Mouse (Mus musculus) hindbrain, postnatal 0 days (tissue): ENCODE results near the gene Tbc1d14. TPM values are rescaled to one million over a fixed set of nuclear protein-coding genes. Genes with fewer than 3 reads are reported as not detected.
A peak's percentile ranks its signal among the peaks of the same experiment; 100 is the strongest.

Experiments used
- ATAC-seq: fragments of 200-750 bp; cut with Nextera tagmentation; 2 replicates; pipeline ENCODE4 v1.8.0; 2017; ENCODE audit warnings: mild to moderate bottlenecking, moderate TSS enrichment, moderate library complexity
- DNase-seq: peaks from one replicate; pipeline ENCODE4 v3.0.0-alpha.2; 2015; ENCODE audit warnings: low spot score
- H3K27ac ChIP-seq: fragments of 300-500 bp; sonication (generic); 2 replicates; pipeline ENCODE4 v1.5.1; 2014; ENCODE audit warnings: mild to moderate bottlenecking
- H3K27me3 ChIP-seq: fragments of 300-500 bp; sonication (generic); 2 replicates; pipeline ENCODE4 v1.6.1; 2014; ENCODE audit warnings: low read length, mixed read lengths; ENCODE audit not compliant: insufficient read depth
- H3K36me3 ChIP-seq: fragments of 300-500 bp; sonication (generic); 2 replicates; pipeline ENCODE4 v1.6.1; 2014; ENCODE audit warnings: low read length, mixed read lengths; ENCODE audit not compliant: insufficient read depth
- H3K4me1 ChIP-seq: fragments of 300-500 bp; sonication (generic); 2 replicates; pipeline ENCODE4 v1.6.1; 2014; ENCODE audit warnings: antibody characterized with exemption, low read length, mixed read lengths; ENCODE audit not compliant: insufficient read depth
- H3K4me2 ChIP-seq: fragments of 300-500 bp; sonication (generic); 2 replicates; pipeline ENCODE4 v1.6.1; 2014; ENCODE audit warnings: low read depth, mild to moderate bottlenecking, low read length, moderate library complexity, mixed read lengths
- H3K4me3 ChIP-seq: fragments of 300-500 bp; sonication (generic); 2 replicates; pipeline ENCODE4 v1.5.1; 2014; ENCODE audit warnings: low read length
- H3K9ac ChIP-seq: fragments of 300-500 bp; sonication (generic); replicated peaks from 2 replicates; pipeline ENCODE4 v1.6.1; 2014; ENCODE audit warnings: mild to moderate bottlenecking, low read length, moderate library complexity, mixed read lengths
- H3K9me3 ChIP-seq: fragments of 300-500 bp; sonication (generic); 2 replicates; pipeline ENCODE4 v1.6.1; 2016; ENCODE audit warnings: low read length, mixed read lengths
- CTCF ChIP-seq: IDR thresholded peaks from 2 replicates; pipeline ENCODE4 v1.5.1; 2016; ENCODE audit warnings: antibody characterized with exemption, control low read depth, low read depth
- WGBS: fragments of 180-500 bp; shearing (Covaris S2); extraction: QIAGEN DNeasy Blood & Tissue Kit; methylation state at CpG from one replicate; pipeline ENCODE4 v1.1.7; 2014; 5-methylcytosine and 5-hydroxymethylcytosine counted together
- polyA plus RNA-seq: library from polyadenylated mRNA; unstranded; fragments of >200 nt; fragmentation: Nextera tagmentation; extraction: Ambion mirVana; gene quantifications from 2 replicates; pipeline ENCODE4 v1.2.1, GENCODE M21; 2015
- total RNA-seq: library from RNA; depleted of rRNA; stranded (reverse); fragments of >200 nt; gene quantifications from 2 replicates; pipeline ENCODE4 v1.2.3, GENCODE M21; 2014

Tbc1d14 gene
- total and polyA plus RNA-seq, 2 experiments from 2014 or later, result 22.9 to 46.4 TPM

DNA sequence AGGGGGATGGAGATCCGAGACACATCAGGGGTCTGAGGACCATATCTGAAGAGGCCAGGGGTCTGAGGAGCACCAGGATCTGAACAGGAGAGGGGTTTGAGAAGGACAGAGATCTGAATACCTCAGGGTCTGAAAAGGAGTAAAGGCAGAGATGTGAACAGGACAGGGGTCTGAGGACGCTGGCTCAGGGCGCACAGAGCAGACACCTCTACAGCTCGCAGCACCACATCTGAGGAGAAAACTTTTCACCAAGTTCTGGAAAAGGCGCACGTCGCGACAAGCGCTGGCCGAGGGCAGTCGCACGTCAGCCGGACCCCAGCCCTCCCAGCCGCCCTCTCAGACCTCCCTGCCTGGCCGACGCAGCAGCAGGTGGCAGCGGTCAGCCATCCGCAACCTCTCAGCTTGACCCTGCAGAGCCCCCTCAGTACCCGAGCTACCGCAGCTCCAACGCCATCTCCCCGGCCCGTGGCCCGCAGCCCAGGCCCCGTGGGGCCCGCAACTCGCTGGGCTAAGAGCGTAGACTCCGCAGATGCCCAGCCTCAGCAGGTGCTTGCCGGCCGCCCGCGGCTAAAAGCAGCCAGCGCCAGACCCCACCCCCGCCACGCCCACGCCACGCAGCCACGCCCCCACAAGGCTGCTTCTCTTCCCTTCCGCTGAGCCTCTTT lies 11.7 kb downstream of the Tbc1d14 start:
- Histone ChIP-seq H3K4me3 (peak overlapping the region; percentile 78), H3K4me2 (peak overlapping the region; percentile 89), H3K4me1 (peaks cover 8% of the 10 kb centered on the region; the same call in 1 of the 2 replicates), H3K27me3 (no peaks in the 10 kb centered on the region), H3K27ac (peak overlapping the region; percentile 92; the same call in 1 of the 2 replicates), H3K36me3 (no peaks in the 10 kb centered on the region), H3K9ac (peak overlapping the region; percentile 75), H3K9me3 (no peaks in the 10 kb centered on the region)
- ATAC-seq, result no peak; the same call in 1 of the 2 replicates
- under 1% methylated on average over 40 of the region's 40 CpGs for WGBS
- no peak for TF ChIP-seq CTCF
- no peak for DNase-seq

DNA sequence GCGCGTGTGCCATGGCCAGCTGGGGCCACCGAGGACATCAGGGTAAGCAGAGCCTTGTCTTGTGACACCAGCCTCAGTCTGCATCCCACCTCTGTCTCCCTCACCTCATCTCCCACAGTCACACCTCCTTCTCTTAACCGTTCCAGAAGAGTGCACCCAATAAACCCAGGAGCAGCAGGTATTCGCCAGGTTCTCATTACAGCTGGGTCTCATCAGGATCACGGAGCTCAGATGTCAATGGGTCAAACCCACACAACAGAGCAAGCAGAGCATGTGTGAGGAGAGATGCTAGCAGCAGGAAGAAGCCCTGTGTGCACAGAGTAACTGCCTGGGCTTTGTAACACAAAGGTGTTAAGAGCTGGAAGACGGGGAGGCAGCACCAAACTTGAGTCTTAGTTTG lies 13.1 kb downstream of the Tbc1d14 start:
- ATAC-seq, result no peak
- H3K27ac ChIP-seq, result no peak overlapping the region
- no peaks in the 10 kb centered on the region for H3K9me3 ChIP-seq
- TF ChIP-seq CTCF, result no peak
- DNase-seq, result no peak
- H3K4me1 ChIP-seq, result peaks cover 8% of the 10 kb centered on the region; the same call in 1 of the 2 replicates
- WGBS, result 88% methylated on average over 7 of the region's 7 CpGs
- no peak overlapping the region for H3K4me3 ChIP-seq
- no peak overlapping the region for H3K4me2 ChIP-seq
- no peaks in the 10 kb centered on the region for H3K36me3 ChIP-seq
- H3K9ac ChIP-seq, result no peak overlapping the region
- H3K27me3 ChIP-seq, result no peaks in the 10 kb centered on the region

DNA sequence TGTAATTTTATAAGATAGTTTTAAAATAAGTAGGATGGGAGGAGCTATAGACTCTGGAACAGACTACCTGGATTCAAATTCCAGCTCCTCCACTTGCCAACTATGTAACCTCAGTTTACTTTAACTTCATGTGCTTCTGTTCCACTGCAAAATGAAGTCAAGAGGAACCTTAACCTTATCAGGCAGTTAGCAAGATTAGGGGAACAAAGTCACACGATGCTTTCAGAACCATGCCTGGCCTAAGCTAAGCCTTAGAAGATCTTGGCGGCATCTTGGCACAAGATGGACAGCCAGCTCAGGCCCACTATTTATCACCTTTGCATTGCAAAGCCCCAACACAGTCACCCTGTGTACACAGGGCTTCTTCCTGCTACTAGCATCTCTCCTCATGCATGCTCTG lies 14.1 kb downstream of the Tbc1d14 start:
- 81% methylated on average over 2 of the region's 2 CpGs for WGBS
- no peaks in the 10 kb centered on the region for H3K9me3 ChIP-seq
- H3K4me2 ChIP-seq, result no peak overlapping the region
- no peaks in the 10 kb centered on the region for H3K27me3 ChIP-seq
- ATAC-seq (no peak), DNase-seq (no peak)
- H3K4me1 ChIP-seq, result peaks cover 8% of the 10 kb centered on the region; the same call in 1 of the 2 replicates
- no peak overlapping the region for H3K27ac ChIP-seq
- H3K36me3 ChIP-seq, result no peaks in the 10 kb centered on the region
- H3K4me3 ChIP-seq, result no peak overlapping the region
- no peak for TF ChIP-seq CTCF
- H3K9ac ChIP-seq, result no peak overlapping the region

DNA sequence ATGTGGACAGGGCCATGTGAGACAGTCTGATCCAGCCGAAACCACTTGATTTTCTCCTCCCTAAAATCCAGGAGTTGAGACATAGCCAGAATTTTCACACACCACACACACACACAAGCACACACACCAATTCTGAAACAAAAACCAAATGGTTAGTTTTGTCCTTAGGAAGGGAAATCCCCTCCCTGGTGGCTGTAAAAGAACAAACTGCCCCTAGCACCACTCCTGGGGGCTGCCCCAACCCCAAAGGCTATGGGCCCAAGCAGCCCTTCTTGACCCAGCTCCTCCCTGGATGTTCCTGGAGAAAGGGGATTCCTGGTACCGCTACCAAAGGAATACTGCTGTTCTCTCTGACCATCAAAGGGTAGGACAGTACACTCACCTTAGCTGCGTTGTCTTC lies 16.6 kb downstream of the Tbc1d14 start:
- H3K9me3 ChIP-seq, result no peaks in the 10 kb centered on the region
- no peak overlapping the region for H3K27ac ChIP-seq
- H3K4me1 ChIP-seq, result peaks cover 8% of the 10 kb centered on the region; the same call in 1 of the 2 replicates
- no peak for ATAC-seq
- 91% methylated on average over 3 of the region's 3 CpGs for WGBS
- H3K4me3 ChIP-seq, result no peak overlapping the region
- no peak for DNase-seq
- H3K36me3 ChIP-seq, result no peaks in the 10 kb centered on the region
- no peak for TF ChIP-seq CTCF
- H3K27me3 ChIP-seq, result no peaks in the 10 kb centered on the region
- H3K9ac ChIP-seq, result no peak overlapping the region
- no peak overlapping the region for H3K4me2 ChIP-seq

DNA sequence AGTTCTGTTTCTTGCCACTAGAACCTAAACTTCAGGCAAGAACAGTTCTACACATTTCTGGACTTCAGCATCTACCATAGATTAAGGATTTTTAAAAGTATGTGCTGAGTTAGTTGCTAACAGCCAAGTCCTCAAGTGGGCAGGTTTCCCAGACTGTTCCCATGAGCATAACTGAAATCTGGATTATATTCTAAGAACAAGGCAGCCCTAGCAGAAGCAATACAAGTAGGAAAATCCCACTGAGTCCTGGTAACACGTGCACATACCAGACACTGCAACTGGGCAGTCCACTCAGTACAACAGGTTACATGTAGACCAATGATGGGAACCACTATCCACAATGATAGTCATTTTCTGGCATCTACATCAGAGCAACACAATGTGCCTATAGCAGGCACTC lies 17.3 kb downstream of the Tbc1d14 start:
- no peak for ATAC-seq
- 61% methylated on average over 1 of the region's 1 CpGs for WGBS

DNA sequence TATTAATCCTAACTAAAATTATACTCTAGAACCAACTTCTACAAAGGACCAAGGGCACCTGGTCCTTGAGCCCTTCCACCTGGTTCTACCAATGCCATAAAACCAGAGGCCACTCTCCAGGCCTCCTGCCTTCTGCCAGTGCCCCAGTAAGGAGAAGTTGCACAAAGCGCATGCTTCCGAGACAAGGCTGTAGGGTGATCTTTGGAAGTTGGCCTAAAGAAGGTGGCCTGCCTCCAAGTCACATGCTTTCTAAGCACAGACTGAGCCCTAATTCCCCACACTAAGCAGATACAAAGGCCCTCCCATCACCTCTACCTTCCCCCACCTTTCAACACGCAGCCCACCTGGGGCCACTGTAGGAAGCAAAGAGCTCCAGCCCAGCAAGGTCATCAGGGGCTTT lies 17.8 kb downstream of the Tbc1d14 start:
- TF ChIP-seq CTCF, result no peak
- Histone ChIP-seq H3K27ac (no peak overlapping the region), H3K9ac (no peak overlapping the region), H3K36me3 (peaks cover 4% of the 10 kb centered on the region; the same call in 1 of the 2 replicates), H3K4me3 (no peak overlapping the region), H3K4me2 (no peak overlapping the region), H3K9me3 (no peaks in the 10 kb centered on the region), H3K4me1 (no peaks in the 10 kb centered on the region; the same call in 1 of the 2 replicates), H3K27me3 (no peaks in the 10 kb centered on the region)
- no peak for DNase-seq
- ATAC-seq, result no peak
- WGBS, result 64% methylated on average over 3 of the region's 3 CpGs

More for the DNA sequence above, 17.3 kb downstream of the Tbc1d14 start:
- H3K9me3 ChIP-seq, result no peaks in the 10 kb centered on the region
- no peak overlapping the region for H3K4me2 ChIP-seq
- peaks cover 4% of the 10 kb centered on the region; the same call in 1 of the 2 replicates for H3K36me3 ChIP-seq
- no peaks in the 10 kb centered on the region for H3K27me3 ChIP-seq
- no peak overlapping the region for H3K27ac ChIP-seq
- peaks cover 5% of the 10 kb centered on the region; the same call in 1 of the 2 replicates for H3K4me1 ChIP-seq
- no peak for TF ChIP-seq CTCF
- H3K4me3 ChIP-seq, result no peak overlapping the region
- DNase-seq, result no peak
- no peak overlapping the region for H3K9ac ChIP-seq
